Mouse (Mus musculus) layer of hippocampus, adult 9-10 months (tissue): ENCODE results near the gene Pgm5.
A peak's percentile ranks its signal among the peaks of the same experiment; 100 is the strongest.

Experiments used
- DNase-seq: peaks from one replicate; pipeline ENCODE4 v3.0.0; 2022; ENCODE audit warnings: low spot score

The Pgm5 gene

GRCm38 (mm10) chr19:24770345-24770744, 91.3 kb downstream of the Pgm5 start:
- DNase-seq: no peak

DNA sequence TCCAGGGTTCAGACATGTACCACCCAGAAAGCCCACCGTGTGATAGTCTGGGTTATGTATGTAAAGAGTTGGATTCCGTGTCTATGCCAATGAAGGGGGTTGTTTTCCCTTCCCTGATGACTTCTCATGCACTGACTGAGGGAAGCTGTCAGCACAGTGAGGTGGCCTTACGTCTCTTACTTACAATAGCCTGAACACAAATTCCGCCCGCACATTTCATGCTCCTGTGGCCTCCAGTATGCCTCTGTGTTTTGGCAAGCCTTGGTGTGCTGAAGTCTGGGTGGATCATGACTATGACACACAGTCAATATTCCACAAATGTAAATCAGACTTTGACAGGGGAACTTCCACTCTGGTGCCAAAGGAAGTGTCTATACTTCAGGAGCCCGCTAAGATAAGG, 94.3 kb downstream of the Pgm5 start:
- DNase-seq: no peak

- no peak for DNase-seq
Observed at GRCm38 (mm10) chr19:24762473-24763149, 99.0 kb downstream of the Pgm5 start.

DNA sequence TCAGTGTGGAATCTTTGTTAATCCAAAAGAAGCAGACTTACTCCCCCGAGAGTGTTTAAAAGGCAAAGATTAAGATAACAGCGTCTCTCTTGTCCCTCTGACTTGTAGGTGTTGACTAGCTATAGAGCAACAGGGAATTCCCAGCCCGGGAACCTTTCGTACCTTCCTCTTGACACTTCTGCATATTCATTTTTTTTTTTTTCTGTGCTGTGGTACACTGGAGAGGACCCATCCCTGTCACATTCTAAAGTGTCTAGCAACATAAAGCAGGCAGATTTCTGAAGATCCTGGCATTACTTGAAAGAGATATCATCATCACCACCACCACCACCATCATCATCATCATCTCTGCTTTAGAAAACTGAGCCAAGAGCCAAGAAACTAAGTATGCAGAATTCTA, 105.0 kb downstream of the Pgm5 start:
- DNase-seq: no peak

DNA sequence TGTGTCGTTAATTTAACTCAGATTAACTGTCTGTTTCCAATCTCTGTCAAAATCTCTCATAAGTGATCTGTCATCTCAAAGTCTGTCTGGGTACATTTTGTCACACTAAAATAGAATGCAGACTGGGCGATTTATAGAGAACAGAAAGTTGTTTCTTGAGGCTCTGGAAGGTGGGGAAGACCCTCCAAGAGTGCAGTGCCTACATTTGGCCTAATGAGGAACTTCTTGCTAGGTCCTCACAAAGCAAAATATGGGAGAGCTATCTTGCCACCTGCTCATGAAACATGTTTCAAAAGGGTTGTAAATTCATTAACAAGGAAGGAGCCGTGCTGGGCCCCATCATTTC, 107.2 kb downstream of the Pgm5 start:
- DNase-seq: no peak

DNA sequence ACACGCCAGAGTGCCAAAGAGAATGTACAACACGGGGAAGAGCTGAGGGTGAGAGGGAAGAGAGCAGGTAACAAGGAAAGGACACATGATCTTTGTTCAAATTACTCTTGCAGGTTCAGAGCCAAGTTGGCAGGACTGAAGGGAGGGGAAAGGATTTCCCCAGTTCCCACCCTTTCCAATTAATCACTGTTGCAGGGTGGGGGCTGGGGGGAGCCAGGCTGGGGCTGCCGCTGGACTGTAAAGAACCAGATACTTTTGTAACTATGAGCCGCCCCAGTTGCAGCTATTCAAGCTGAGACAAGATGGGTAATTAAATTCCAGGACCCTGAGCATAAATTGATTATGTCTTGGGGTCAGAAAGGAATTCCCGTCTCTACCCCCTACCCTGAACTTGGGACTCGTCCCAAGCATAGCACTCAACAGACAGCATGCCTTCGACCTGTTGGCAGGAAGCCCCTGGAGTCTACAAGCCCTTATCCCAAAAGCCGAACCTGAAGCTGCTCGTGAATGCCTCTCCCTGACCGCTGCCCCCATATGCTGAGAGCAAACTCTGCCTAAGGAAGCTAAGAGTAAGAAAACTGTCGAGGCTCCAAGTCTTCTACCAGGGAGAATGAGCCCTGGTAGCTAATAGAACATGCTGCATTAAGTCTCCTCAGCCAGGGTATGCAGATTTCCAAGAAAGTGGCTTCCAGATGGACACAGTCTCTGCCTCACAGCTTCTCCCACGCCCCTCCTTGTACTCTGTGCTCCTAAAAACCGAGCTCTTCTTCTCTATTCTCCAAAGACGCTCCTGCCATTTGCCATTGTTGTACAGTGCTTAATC, 107.8 kb downstream of the Pgm5 start:
- no peak for DNase-seq

DNA sequence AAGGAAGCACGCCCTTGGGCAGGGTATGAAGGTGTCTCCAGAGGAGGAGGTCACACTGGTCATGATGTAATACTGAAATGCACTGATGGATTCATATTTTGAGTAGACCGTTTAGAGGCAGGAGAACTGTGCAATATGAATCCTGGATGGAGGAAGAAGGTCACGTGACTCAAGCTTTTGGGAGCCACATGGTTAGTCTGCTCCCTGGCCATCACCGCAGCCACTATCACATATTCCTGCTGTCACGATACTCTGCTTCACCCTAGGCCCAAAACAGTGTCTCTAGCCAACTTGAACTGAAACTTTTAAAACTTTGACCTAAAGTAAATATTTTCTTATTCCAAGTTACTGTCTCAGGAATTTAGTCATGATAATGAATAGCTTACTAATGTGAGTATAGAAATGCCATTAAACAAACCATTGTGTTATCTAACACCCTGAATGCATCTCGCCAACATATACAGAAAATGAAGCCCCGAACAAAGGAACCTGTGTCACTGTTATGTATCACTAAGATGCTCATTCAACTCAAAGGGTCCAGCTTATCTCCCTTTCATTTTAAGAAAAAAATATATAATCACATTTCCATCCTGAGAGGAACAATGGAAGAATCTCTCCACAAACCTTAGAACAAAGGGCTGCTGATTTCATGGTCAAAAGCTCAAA, 108.6 kb downstream of the Pgm5 start:
- no peak for DNase-seq

GRCm38 (mm10) chr19:24746266-24746875, 115.3 kb downstream of the Pgm5 start:
- no peak for DNase-seq

GRCm38 (mm10) chr19:24742606-24743005, 119.0 kb downstream of the Pgm5 start:
- DNase-seq: no peak

GRCm38 (mm10) chr19:24738786-24739185, 122.9 kb downstream of the Pgm5 start:
- DNase-seq: no peak

DNA sequence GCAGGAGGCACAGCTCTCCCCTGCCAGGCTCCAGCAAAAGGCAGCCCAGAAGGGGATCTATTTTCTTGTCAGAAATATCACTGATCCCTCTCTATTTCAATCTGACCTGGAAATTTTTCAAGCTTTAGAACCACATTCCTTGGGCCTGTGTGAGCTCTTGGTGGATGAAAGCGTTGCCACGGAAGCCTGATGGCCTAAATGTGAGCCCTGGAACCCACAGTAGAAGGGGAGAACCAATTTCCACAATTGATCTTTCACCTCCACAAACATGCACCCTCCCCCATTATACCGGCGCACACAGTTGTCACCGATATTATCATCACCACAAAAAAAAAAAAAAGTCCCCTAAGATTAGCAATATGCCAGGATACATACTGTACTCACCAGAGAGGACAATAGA, 123.6 kb downstream of the Pgm5 start:
- no peak for DNase-seq

DNA sequence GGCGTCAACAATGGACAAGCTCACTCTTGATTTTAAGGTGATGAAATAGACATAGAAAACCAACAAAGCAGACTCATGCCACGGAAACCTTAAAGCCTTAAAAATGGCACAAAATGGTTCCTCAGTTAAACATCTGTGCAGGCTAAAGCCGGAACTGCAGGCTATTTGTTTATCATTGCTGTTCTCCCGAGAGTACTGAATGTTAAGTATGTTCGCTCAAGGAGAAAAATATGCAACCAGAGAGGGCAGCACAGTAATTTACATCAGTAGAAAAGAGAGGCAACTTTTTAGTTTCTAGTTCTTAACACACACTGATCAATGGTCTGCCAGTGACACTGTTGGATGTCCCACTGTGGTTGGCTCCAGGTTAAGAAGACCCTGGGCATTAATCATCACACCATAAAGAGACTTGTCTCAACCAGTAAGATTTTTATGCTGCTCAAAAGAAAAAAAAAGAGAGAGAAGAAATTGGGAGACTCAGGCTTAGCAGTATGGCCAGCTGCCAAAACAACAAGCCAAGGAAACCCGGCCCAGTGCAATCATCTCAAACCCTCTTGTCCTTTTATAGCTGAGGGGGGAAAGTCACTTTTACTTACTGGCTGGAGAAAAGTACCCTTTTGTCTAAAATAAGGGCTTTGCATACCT, 126.0 kb downstream of the Pgm5 start:
- DNase-seq: no peak

GRCm38 (mm10) chr19:24730661-24731060, 131.0 kb downstream of the Pgm5 start:
- no peak for DNase-seq

GRCm38 (mm10) chr19:24724362-24724761, 137.3 kb downstream of the Pgm5 start:
- DNase-seq: no peak

DNA sequence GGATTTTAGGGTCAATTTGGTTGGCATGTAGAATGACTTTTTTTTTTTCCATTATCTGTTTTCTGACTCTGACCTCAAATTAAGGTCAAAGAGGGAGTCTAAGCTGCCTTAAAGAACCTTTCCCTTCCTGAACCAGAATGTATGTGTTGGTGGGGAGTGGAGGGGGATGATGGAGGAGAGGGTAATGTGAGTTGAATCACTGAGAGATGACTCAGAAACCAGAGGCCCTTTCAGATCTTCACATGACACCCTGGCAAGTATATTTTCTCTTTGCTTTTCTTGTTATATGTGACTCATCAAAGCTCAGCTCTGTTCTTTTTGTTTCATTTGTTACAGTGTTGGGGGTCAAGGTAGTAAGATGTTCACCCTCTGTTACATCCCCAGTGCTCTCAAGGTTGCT, 141.2 kb downstream of the Pgm5 start:
- no peak for DNase-seq

- DNase-seq: no peak
Observed at GRCm38 (mm10) chr19:24719504-24719903, 142.2 kb downstream of the Pgm5 start.

- DNase-seq: no peak
Observed at GRCm38 (mm10) chr19:24718021-24718420, 143.6 kb downstream of the Pgm5 start.

DNA sequence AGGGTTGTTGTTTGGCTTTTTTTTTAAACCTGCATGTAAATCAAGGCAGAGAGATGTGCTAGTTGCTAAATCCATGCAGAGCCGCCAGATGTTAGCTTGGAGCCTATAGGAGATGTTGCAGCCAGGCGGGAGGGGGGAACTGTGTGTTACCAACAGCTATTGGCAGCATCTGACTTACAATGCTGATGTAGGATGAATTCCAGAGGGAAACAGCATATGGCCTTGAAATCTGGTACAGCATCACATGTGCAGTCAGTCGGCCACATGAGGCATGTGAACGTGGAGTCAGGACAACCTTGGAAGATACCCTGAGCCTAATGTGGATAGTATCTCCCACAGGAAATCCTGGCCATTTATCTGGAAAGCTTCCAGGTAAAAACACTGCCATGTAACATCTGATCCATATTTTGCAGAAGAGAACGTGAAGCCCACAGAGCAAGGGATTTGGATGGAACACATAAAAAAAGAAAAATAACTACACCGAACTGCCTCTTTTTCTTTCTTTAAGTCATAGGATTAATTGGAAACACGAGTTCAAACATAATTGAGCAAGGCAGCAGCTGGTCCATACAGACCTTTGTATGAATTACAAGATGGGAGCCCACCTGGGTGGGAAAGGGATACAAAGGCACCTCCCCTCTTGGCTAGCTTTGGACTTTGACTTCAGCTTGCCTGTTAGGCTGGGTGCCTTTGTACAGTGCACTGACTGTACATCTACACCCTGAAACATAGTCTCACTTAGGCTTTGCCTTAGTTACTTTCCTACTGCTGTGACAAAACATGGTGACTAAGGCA, 145.2 kb downstream of the Pgm5 start:
- DNase-seq: peak; percentile 55

GRCm38 (mm10) chr19:24708032-24708431, 153.6 kb downstream of the Pgm5 start:
- no peak for DNase-seq

- no peak for DNase-seq
Observed at GRCm38 (mm10) chr19:24707071-24707906, 154.4 kb downstream of the Pgm5 start.
